Mouse (Mus musculus) olfactory bulb, adult 2 months (tissue): ENCODE measurements at regions not wholly inside any gene's neighbourhood (a gene's known extent, or its start where the extent isn't known, plus 50 kb on each side); places are given as distances from the start of the nearest gene placed in this dataset.
"Not testable (repeated sequence)": the region's sequence is repeated elsewhere in the genome, so short reads cannot be mapped to it uniquely, and the experiment has no call there.

Experiments
- H3K27ac ChIP-seq: fragments of 200-500 bp; 2 replicates; pipeline ENCODE4 v1.5.1; 2012; ENCODE audit warnings: low read depth, low read length; ENCODE audit not compliant: insufficient read depth
- H3K4me1 ChIP-seq: fragments of 200-500 bp; 2 replicates; pipeline ENCODE4 v1.6.1; 2012; ENCODE audit warnings: low read length; ENCODE audit not compliant: control insufficient read depth, insufficient read depth
- H3K4me3 ChIP-seq: fragments of 200-500 bp; 2 replicates; pipeline ENCODE4 v1.5.1; 2012; ENCODE audit warnings: mild to moderate bottlenecking, low read depth, low read length, moderate library complexity; ENCODE audit not compliant: insufficient read depth
- CTCF ChIP-seq: fragments of 200-500 bp; IDR thresholded peaks from 2 replicates; pipeline ENCODE4 v1.5.1; 2012; ENCODE audit warnings: low read depth, mild to moderate bottlenecking, low read length, moderate library complexity; ENCODE audit not compliant: insufficient read depth
- POLR2A ChIP-seq: fragments of 200-500 bp; IDR thresholded peaks from 2 replicates; pipeline ENCODE4 v1.6.1; 2012; ENCODE audit warnings: mild to moderate bottlenecking, low read depth, low read length, moderate library complexity; ENCODE audit not compliant: insufficient read depth
- WGBS: fragments of 180-500 bp; shearing (Covaris S2); methylation state at CpG from one replicate; pipeline ENCODE4 v1.1.7; 2018; 5-methylcytosine and 5-hydroxymethylcytosine counted together

GRCm38 (mm10) chr12:69524337-69525035, 58.3 kb downstream of the Vcpkmt start:
- no peak overlapping the region for H3K27ac ChIP-seq
- H3K4me1 ChIP-seq, result no peaks in the 10 kb centered on the region
- 83% methylated on average over 12 of the region's 12 CpGs for WGBS
- TF ChIP-seq CTCF, result no peak
- no peak for TF ChIP-seq POLR2A
- no peak overlapping the region for H3K4me3 ChIP-seq

DNA sequence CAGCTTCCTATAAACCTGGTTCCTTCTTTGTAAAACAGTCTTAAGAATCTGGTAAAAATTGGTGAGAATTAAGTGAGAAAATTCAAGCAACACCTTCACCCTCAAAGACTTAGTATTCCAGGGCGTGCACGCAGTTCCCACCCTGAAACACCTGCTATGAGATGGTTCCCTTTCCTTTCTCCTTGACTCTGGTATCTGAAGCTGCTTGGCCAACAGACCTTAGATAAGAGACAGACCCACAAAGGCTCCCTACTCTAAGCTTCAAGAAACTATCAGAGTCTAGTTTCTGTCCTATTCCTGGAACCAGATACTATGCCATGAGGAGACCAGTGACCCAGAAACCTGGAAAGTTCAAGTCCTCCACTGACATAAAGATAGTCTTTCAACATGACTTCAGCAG, 63.0 kb downstream of the Vcpkmt start:
- TF ChIP-seq POLR2A (no peak), CTCF (no peak)
- Histone ChIP-seq H3K4me3 (no peak overlapping the region), H3K4me1 (peaks cover 5% of the 10 kb centered on the region), H3K27ac (no peak overlapping the region)
- WGBS, result 97% methylated on average over 2 of the region's 2 CpGs

DNA sequence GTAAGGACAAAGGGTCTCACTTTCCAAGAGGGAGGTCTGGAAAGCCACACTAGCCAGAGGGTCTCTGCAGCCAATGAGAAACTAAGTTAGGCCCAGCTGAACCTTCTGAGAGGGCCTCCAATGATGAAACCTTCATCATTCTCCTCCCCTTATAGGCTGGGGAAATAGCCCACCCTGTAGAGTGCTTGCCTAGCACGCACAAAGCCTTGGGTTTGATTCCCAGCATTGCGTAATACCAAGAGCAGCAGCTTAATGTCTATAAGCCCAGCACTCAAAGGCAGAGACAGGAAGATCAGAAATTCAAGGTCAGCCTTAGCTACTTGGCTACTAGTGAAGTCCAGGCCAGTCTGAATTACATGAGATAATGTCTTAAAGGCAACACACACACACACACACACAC, 63.8 kb downstream of the Vcpkmt start:
- no peak for TF ChIP-seq CTCF
- TF ChIP-seq POLR2A, result no peak
- Histone ChIP-seq H3K4me3 (no peak overlapping the region), H3K27ac (no peak overlapping the region), H3K4me1 (peaks cover 5% of the 10 kb centered on the region)
- 87% methylated on average over 2 of the region's 2 CpGs for WGBS

- 88% methylated on average over 3 of the region's 3 CpGs for WGBS
Measured at GRCm38 (mm10) chr12:69517616-69518015, 65.2 kb downstream of the Vcpkmt start.

GRCm38 (mm10) chr12:69516314-69516916, 66.4 kb downstream of the Vcpkmt start:
- H3K4me3 ChIP-seq, result no peak overlapping the region
- TF ChIP-seq POLR2A, result no peak
- TF ChIP-seq CTCF, result no peak
- H3K4me1 ChIP-seq, result peaks cover 5% of the 10 kb centered on the region
- H3K27ac ChIP-seq, result no peak overlapping the region
- 80% methylated on average over 10 of the region's 10 CpGs for WGBS

More at GRCm38 (mm10) chr12:69517616-69518015, 65.2 kb downstream of the Vcpkmt start:
- TF ChIP-seq POLR2A, result no peak
- Histone ChIP-seq H3K4me3 (no peak overlapping the region), H3K4me1 (peaks cover 5% of the 10 kb centered on the region), H3K27ac (no peak overlapping the region)

GRCm38 (mm10) chr12:69515850-69516249, 67.0 kb downstream of the Vcpkmt start:
- H3K4me3 ChIP-seq, result no peak overlapping the region
- TF ChIP-seq CTCF (no peak), POLR2A (no peak)
- H3K27ac ChIP-seq, result no peak overlapping the region
- H3K4me1 ChIP-seq, result peaks cover 5% of the 10 kb centered on the region

- 75% methylated on average over 9 of the region's 9 CpGs for WGBS
- Histone ChIP-seq H3K4me3 (no peak overlapping the region), H3K4me1 (peaks cover 5% of the 10 kb centered on the region), H3K27ac (no peak overlapping the region)
- no peak for TF ChIP-seq CTCF
- no peak for TF ChIP-seq POLR2A
Measured at GRCm38 (mm10) chr12:69515117-69515516, 67.7 kb downstream of the Vcpkmt start.

DNA sequence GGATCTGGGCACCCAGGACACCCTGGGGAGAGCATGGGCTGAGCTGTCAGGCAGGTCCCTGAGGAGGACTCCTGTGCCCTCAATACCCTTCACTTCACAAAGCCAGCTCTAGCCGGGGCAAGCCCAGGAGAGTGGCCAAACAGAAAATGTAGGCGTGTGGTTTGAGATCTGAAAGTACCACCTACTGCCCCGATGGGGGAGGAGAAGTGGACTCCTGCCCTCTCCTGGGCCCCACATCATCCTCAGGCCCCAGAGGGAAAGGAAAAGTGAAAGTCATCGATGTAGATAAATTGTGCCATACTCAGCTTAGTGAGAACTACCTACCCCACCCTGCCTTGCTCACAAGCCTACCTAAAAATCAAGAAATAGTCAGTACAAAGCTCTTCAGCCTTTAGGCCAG, 69.7 kb downstream of the Vcpkmt start:
- H3K4me3 ChIP-seq, result no peak overlapping the region
- H3K4me1 ChIP-seq, result peaks cover 5% of the 10 kb centered on the region
- TF ChIP-seq POLR2A (no peak), CTCF (no peak)
- H3K27ac ChIP-seq, result no peak overlapping the region
- 75% methylated on average over 4 of the region's 4 CpGs for WGBS

GRCm38 (mm10) chr12:69510736-69511135, 72.1 kb downstream of the Vcpkmt start:
- WGBS, result 77% methylated on average over 4 of the region's 4 CpGs
- H3K4me3 ChIP-seq, result no peak overlapping the region
- TF ChIP-seq POLR2A (no peak), CTCF (no peak)
- no peak overlapping the region for H3K27ac ChIP-seq
- H3K4me1 ChIP-seq, result no peaks in the 10 kb centered on the region

- H3K4me3 ChIP-seq, H3K27ac ChIP-seq, H3K4me1 ChIP-seq: not testable (repeated sequence)
- WGBS, result 88% methylated on average over 1 of the region's 1 CpGs
Measured at GRCm38 (mm10) chr12:69509180-69509579, 73.6 kb downstream of the Vcpkmt start.
